Mouse (Mus musculus): ENCODE data around the gene Cep83. TPM values are rescaled to one million over a fixed set of nuclear protein-coding genes. Genes with fewer than 3 reads are reported as not detected.
A peak's percentile ranks its signal among the peaks of the same experiment; 100 is the strongest.

The Cep83 gene
- polyA plus RNA-seq, 1 experiment from 2014 or later, result 22.4 TPM

GRCm38 (mm10) chr10:94827890-94828733, 139.7 kb downstream of the Cep83 start:
- Histone ChIP-seq H3K36me3 (no peaks in the 10 kb centered on the region), H3K27ac (no peak overlapping the region), H3K9me3 (no peaks in the 10 kb centered on the region), H3K4me3 (no peak overlapping the region), H3K4me2 (no peak overlapping the region), H3K4me1 (peaks cover 68% of the 10 kb centered on the region), H3K9ac (no peak overlapping the region), H3K27me3 (peaks cover 22% of the 10 kb centered on the region)
- 73% methylated on average over 14 of the region's 14 CpGs for WGBS
- ATAC-seq (ENCODE audit: insufficient number of reproducible peaks, insufficient read depth, low FRiP score, low TSS enrichment, low read depth), result no peak

- WGBS, result 90% methylated on average over 7 of the region's 7 CpGs
- no peaks in the 10 kb centered on the region for H3K9me3 ChIP-seq
- H3K27me3 ChIP-seq, result peaks cover 19% of the 10 kb centered on the region
- H3K27ac ChIP-seq, result peak overlapping the region; percentile 94
- H3K4me1 ChIP-seq, result peaks cover 61% of the 10 kb centered on the region
- no peak overlapping the region for H3K4me3 ChIP-seq
- no peak overlapping the region for H3K9ac ChIP-seq
- no peaks in the 10 kb centered on the region for H3K36me3 ChIP-seq
- peak overlapping the region; percentile 32 for H3K4me2 ChIP-seq
- ATAC-seq (ENCODE audit: insufficient number of reproducible peaks, insufficient read depth, low FRiP score, low TSS enrichment, low read depth), result no peak
These were observed 140.3 kb downstream of the Cep83 start for GRCm38 (mm10) chr10:94828734-94829230.

DNA sequence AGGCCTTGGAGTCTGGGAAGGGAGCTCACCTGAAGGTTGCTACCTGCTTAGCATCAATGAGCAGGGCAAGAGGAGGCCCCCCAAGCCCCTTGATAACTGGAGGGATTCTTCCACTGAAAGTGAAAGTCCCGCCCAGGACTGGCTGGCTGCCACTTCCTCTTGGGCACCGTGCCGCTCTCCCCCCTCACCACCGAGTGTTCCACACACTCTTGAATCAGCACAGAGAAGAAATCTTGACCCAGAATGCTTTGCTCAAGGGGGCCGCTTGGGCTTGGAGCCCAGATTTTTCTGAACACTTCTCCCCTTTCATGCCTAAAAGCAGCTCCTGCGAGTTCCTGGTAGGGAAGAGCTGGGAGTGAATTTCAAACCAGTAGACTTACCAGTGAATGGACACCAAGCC, 141.0 kb downstream of the Cep83 start:
- H3K27ac ChIP-seq, result peak overlapping the region; percentile 94
- peak overlapping the region; percentile 32 for H3K4me2 ChIP-seq
- ATAC-seq (ENCODE audit: insufficient number of reproducible peaks, insufficient read depth, low FRiP score, low TSS enrichment, low read depth), result peak; percentile 83

DNA sequence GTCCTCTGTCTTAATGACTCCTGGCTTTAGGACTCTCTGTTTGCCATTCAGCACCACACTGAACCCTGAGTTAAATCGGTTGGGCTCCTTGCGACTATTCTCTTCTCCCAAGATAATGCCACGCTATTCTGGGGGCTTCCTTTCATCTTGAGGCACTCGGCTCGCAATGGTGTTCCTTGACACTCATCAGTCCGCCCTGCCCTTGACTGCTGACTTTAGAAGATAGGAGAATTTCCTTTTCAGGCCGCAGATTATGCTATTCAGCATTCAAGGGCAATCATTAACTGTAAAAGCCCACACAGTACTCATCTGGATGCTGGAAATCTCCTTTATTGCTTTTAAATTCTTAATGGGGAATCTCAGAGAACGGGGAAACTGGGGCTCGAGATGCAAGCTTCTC, 147.4 kb downstream of the Cep83 start:
- 90% methylated on average over 9 of the region's 9 CpGs for WGBS
- Histone ChIP-seq H3K4me1 (no peaks in the 10 kb centered on the region), H3K4me3 (no peak overlapping the region), H3K4me2 (no peak overlapping the region), H3K9ac (no peak overlapping the region), H3K9me3 (no peaks in the 10 kb centered on the region), H3K36me3 (no peaks in the 10 kb centered on the region), H3K27me3 (peaks cover 4% of the 10 kb centered on the region; the same call in 1 of the 2 replicates), H3K27ac (no peak overlapping the region)
- no peak for ATAC-seq (ENCODE audit: insufficient number of reproducible peaks, insufficient read depth, low FRiP score, low TSS enrichment, low read depth)

More for the DNA sequence above, 141.0 kb downstream of the Cep83 start:
- H3K4me3 ChIP-seq, result no peak overlapping the region
- no peaks in the 10 kb centered on the region for H3K36me3 ChIP-seq
- H3K9ac ChIP-seq, result no peak overlapping the region
- no peaks in the 10 kb centered on the region for H3K9me3 ChIP-seq
- peaks cover 56% of the 10 kb centered on the region for H3K4me1 ChIP-seq
- WGBS, result 28% methylated on average over 6 of the region's 6 CpGs
- peaks cover 19% of the 10 kb centered on the region for H3K27me3 ChIP-seq
